Mouse (Mus musculus) mouse trophoblast stem cell (cell line): ENCODE measurements around the gene Ddx4.

ENCODE experiments used
- in situ Hi-C, 2 experiments: fragments of 300-500 bp; cut with MseI, MboI; formaldehyde crosslinking; loops; 2 replicates in 1 of 2; 3 replicates in 1 of 2; pipeline ENCODE4 v1.15.1; 2025

Gene Ddx4

DNA sequence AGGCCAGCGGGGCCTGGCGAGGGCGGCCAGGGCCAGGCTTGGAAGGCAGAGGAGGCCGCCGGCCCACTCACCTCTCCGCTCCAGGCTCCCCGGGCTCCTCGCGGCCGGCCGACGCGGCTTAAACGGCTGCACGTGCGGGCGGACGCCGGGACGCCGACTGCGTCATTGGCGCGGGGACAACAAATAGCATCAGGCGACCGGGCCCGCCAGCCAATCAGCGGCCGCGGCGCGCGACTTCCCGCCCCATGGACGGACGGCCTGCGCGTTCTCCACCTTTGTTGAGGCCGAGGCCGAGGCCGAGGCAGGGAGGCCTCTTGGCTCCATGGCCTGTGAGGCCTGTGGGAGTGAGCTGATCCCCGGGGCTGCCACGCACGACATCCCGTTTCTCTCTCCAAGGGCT, at the start of gene Ddx4:
Gene Ddx4 (minus strand): TSS at position 271 of the 400 bp plus-strand sequence.
- in situ Hi-C loops: no loop called here

DNA sequence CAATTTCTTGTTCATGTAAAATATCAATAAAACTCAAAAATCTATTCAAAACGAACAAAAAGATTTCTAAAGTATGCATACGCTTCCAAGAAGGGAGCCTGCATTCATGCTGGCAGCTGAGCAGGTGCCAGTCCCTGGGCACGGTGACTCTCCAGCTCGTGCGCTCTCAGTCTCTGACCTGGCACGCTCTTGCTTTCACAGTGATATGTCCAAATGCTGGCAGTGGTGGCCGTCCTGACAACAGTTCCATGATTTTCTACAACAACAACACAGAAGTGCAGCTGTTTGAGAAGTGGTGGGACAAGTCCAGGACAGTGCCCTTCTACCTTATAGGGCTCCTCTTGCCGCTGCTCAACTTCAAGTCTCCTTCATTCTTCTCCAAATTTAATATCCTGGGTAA, 49.0 kb upstream of the Ddx4 start:
- in situ Hi-C loops: no loop called here

DNA sequence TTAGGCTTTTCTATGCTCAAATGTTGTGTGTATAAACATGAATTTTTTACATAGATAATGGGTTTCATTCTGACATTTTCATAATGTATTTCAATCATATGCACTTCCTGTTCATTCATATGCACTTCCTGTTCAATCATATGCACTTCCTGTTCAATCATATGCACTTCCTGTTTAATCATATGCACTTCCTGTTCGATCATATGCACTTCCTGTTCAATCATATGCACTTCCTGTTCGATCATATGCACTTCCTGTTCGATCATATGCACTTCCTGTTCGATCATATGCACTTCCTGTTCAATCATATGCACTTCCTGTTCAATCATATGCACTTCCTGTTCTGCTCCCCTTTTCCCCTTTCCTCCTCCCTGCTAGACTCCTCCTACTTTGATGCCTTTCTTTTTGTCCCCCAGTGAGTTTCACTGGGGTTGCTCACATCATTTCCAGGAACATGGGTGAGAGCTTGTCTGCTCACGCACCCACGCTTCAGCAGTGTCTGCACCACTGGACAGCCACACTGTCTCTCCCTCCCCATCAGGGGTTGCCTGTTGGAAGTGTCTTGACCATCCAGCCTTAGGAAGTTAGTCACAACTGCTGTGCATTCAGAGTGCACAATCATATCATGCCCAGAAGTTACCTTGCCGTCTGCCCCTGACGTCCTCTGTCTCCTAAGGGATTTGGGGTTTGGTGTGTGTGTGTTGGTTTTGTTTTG, 43.4 kb upstream of the Ddx4 start:
- in situ Hi-C loops: loop anchor here in 1 of 2 experiments (25.0 kb wide), 1 partner anchor 167 kb away; no protein-coding TSS in a partner anchor

DNA sequence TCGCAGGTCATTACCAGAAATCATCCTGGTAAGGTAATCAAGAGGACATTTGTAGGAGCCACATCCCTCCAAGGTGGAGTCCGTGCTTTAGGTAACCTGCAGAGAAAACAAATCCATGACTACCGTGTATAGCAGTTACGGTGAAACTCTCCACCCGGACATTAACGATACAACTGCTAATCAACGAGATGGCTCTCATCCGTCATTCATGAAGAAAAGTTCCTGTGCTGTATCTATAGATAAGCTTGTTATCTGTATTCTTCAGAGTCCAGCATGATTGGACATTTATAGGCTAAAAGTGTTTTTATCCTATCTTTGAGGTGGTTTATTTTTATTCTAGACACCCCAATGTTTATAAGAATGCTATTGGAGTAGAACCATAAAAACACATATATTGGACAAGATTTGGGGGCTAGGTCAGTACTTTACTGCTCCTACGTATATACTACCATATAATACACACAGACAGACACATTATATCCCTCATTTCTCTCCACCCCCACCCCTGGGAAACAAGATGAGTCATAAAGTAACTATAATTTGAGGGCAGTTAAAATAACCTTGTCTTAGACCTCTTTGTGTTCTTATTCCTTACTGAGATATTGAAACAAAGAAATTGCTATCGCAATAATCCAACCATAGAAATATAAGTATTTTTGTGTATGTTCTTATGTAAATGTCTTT, 40.7 kb upstream of the Ddx4 start:
- in situ Hi-C loops: loop anchor here in 1 of 2 experiments (25.0 kb wide), 1 partner anchor 169 kb away; no protein-coding TSS in a partner anchor

GRCm38 (mm10) chr13:112686155-112686554, 33.9 kb upstream of the Ddx4 start:
- in situ Hi-C loops: loop anchor here in 1 of 2 experiments (25.0 kb wide), 1 partner anchor 176 kb away; no protein-coding TSS in a partner anchor

DNA sequence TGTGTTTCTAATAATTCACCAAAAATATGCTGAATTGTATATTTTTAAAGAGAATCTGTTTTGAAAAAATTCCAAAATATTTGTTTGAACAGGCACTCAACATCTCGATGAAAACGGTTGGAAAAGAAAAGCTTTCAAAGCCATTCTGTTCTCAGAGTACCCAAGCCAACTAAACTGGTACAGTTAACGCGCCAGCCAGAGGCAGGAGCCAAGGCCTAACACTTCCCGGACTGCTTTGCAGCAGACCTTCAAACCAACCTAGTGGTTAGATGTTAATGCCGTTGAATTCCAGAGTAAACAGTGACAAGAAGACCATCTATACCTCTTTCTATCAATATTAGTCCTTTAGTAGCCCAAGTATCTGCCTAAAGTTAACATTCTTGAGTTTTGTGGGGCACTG, 31.7 kb upstream of the Ddx4 start:
- in situ Hi-C loops: loop anchor here in 1 of 2 experiments (25.0 kb wide), 1 partner anchor 178 kb away; no protein-coding TSS in a partner anchor

- in situ Hi-C loops: loop anchor here in 1 of 2 experiments (25.0 kb wide), 1 partner anchor 179 kb away; no protein-coding TSS in a partner anchor
These were observed 31.0 kb upstream of the Ddx4 start for GRCm38 (mm10) chr13:112683312-112683711.

GRCm38 (mm10) chr13:112678154-112678553, 25.9 kb upstream of the Ddx4 start:
- in situ Hi-C loops: loop anchor here (10.0 to 25.0 kb wide), 2 partner anchors 177 to 184 kb away; no protein-coding TSS in a partner anchor

GRCm38 (mm10) chr13:112673899-112674447, 21.7 kb upstream of the Ddx4 start:
- in situ Hi-C loops: loop anchor here in 1 of 2 experiments (10.0 kb wide), 1 partner anchor 181 kb away; no protein-coding TSS in a partner anchor

- in situ Hi-C loops: loop anchor here in 1 of 2 experiments (10.0 kb wide), 1 partner anchor 182 kb away; no protein-coding TSS in a partner anchor
These were observed 20.5 kb upstream of the Ddx4 start for GRCm38 (mm10) chr13:112672797-112673196.

- in situ Hi-C loops: loop anchor here in 1 of 2 experiments (10.0 kb wide), 1 partner anchor 183 kb away; no protein-coding TSS in a partner anchor
These were observed 19.4 kb upstream of the Ddx4 start for GRCm38 (mm10) chr13:112671708-112672107.

DNA sequence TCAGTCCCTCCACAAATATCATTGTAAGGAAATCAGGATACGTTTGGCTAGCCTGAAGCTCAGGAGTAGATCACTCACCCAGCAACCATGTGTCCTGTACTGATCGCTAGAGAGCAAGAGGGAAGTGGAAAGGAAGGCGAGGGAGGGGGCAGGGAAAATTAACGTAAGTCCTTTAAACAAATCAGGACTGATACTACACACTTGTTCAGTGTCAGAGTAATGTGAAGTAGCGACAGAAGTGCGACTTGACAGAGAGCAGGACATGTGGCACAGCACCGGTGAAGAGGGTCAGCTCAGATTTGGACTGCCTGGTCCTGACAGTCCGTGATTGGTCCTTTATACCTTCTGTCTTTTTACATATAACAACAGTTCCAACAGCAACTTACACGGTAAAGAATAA, 14.9 kb upstream of the Ddx4 start:
- in situ Hi-C loops: no loop called here

GRCm38 (mm10) chr13:112666433-112667024, 14.3 kb upstream of the Ddx4 start:
- in situ Hi-C loops: no loop called here

DNA sequence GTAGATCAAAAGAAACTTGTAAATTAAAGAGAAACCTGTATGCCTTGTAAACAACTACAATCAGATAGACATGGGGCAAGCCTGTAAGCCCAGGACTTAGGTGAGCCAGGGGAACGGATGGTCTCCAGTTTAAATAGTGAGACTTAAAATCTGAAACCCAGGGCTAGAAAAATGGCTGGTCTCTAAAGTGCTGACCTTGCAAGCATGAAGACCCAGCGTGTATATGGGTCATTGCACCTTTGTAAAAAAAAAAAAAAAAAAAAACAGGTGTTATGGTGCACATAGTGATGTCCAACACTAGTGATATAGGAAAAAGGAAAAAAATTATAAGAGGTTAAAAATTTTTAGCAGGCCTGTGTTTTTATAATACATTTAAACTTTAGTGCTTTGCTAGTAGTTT, 9.4 kb upstream of the Ddx4 start:
- in situ Hi-C loops: no loop called here

DNA sequence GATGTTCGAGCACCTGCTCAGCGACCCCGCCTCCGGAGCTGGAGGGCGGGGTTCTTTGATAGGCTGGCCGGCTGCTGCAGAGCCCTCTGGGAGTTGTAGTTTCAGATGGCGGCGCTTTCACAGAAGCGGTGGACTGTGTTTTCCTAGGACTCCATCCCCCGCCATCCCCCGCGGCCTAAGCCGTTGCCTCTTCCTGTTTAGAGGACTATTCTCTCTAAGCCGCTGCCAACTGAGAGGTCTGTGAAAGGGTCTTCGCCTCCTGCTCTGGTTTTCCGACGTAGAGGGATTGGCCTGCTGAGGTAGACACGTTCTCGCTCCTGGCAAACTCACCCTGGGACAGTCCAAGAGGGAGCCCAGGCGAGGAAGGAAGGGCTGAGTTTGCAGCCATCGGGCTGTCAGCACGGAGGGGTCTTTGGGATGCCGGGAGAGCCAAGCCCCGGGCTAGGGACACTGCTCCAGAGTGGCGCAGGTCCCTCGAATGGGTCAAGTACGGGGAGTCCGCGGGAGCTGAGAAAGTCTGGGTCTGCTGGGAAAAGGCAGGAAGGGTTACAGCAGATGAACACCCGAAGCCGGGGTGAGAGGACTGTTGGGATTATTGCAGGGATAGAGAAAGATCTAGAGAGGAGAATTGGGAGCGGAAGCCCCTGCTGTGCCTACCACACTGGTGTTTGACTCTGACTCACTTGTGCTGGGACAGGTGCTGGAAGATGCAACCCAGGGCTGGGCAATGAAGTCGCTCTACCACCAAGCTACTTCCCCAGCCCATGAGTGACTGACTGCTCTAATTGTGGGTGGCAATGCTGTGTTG, 8.5 kb upstream of the Ddx4 start, which contains the start of gene Slc38a9:
Gene Slc38a9 (plus strand): TSS at position 178 of the 808 bp plus-strand sequence.
- in situ Hi-C loops: no loop called here

- in situ Hi-C loops: no loop called here
These were observed 7.8 kb upstream of the Ddx4 start for GRCm38 (mm10) chr13:112659986-112660573.

DNA sequence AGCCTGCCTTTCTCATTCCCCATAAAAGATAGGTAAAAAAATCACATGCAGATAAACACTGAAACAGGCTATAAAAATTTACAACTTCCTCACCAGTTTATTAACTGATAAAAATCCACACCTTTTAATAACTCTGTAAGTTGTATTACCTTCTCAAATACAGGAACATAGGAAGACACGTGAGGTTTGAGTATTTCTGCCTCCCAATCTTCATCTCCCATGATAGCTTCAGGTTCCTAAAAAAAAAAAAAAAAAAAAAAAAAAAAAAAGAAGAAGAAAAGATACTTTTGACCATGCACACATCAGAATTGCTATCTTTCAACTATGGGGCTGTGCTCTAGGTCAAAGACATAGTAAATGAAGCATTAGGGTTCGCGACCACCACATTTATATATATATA, 1.1 kb downstream of the Ddx4 start:
- in situ Hi-C loops: no loop called here

GRCm38 (mm10) chr13:112645529-112646186, 6.6 kb downstream of the Ddx4 start:
- in situ Hi-C loops: no loop called here

GRCm38 (mm10) chr13:112644996-112645395, 7.3 kb downstream of the Ddx4 start:
- in situ Hi-C loops: no loop called here

- in situ Hi-C loops: no loop called here
These were observed 9.4 kb downstream of the Ddx4 start for GRCm38 (mm10) chr13:112642897-112643296.
